Mouse (Mus musculus) ES-CJ7 (cell line): Measurements from ENCODE around the gene Ifitm1.

Source experiments
- DNase-seq: peaks from one replicate; pipeline ENCODE4 v3.0.0; 2011; ENCODE audit warnings: low read depth, low spot score

Ifitm1 gene

DNA sequence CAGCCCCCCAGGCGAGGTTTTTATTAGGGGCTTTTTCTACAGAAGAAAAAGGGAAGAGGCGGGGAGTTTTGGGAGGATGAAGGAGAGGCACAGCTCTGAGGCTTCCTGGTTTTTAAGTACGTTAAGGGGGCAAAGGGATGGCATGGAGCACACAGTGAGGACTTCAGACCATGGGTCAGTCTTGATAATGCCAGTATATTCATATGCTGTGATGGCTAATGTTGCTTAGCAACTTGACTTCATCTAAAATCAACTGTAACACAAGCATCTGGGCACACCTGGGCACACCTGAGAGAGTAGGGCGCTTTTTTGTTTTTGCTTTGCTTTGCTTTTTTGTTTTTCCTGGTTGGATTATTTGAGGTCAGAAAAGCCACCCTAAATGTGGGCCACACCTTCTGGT is at the start of gene Ifitm1:
Gene Ifitm1, plus strand, starts transcription at position 301 of the 400 bp plus-strand sequence.
- DNase-seq = no peak

DNA sequence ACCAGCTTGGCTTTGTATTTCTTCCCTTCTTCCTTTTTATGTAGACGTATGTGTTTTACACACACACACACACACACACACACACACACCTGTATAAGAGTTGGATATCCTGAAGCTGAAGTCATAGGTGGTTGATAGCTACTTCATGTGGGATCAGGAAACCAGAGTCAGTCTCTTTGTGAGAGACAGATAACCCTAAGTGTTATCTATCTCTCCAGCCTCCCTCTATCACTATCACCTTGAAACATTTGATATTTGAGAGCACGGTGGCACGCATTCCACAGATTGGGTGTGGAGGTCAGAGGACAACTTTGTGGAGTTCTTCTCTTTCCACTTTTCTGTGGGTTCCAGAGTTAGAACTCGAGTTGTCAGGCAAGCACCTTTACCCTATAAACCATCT is 47.1 kb upstream of the Ifitm1 start:
- DNase-seq = no peak

DNA sequence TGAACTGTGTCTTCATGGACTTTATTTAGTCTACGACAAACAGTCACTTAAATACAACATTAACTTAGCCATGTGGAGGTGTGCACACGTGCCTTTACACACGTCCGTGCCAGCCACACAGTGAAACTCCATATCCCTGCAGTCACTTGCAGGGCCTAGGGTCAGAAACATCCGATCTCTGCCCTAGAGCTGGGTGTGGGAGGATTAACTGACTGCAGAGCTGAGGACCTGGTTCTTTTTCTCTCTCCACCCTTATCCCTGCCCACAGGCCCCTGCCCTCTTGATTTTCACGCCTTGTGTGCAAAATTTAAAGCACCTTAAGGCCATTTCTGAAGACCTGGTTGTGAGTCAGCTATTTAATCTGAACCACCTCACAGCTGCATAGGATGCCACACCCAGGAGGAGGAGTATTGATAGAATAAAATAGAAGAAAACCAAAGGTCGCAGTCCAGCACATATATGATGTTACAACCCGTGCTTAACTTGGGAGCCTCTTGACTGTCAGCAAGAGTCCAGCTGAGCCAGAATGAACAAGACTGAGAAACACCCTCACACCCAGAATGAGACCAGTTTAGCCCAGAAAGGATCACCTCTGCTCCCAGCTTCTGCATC is 46.5 kb upstream of the Ifitm1 start, which contains the start of gene Nlrp6:
Gene Nlrp6, plus strand, starts transcription at position 485 of the 612 bp plus-strand sequence.
- no peak for DNase-seq

GRCm38 (mm10) chr7:140921225-140921975 is 45.6 kb upstream of the Ifitm1 start:
- no peak for DNase-seq

GRCm38 (mm10) chr7:140922398-140923069 is 44.5 kb upstream of the Ifitm1 start:
- DNase-seq = peak; percentile 43

DNA sequence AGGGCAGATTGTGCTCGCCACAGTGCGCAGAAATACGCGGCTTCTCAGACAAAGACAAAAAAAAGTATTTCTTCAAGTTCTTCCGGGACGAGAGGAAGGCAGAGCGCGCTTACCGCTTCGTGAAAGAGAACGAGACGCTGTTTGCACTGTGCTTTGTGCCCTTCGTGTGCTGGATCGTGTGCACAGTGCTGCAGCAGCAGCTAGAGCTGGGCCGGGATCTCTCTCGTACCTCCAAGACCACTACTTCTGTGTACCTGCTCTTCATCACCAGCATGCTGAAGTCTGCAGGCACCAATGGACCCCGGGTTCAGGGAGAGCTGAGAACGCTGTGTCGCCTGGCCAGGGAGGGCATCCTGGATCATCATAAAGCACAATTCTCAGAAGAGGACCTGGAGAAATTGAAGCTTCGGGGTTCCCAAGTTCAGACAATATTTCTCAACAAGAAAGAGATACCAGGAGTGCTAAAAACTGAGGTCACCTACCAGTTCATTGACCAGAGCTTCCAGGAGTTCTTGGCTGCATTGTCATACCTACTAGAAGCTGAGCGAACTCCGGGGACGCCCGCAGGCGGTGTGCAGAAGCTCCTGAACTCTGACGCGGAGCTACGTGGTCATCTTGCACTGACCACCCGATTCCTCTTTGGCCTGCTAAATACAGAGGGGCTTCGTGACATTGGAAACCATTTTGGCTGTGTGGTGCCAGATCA is 43.8 kb upstream of the Ifitm1 start:
- no peak for DNase-seq

GRCm38 (mm10) chr7:140927181-140927580 is 39.8 kb upstream of the Ifitm1 start:
- no peak for DNase-seq

GRCm38 (mm10) chr7:140938436-140938835 is 28.6 kb upstream of the Ifitm1 start:
- peak; percentile 87 for DNase-seq

DNA sequence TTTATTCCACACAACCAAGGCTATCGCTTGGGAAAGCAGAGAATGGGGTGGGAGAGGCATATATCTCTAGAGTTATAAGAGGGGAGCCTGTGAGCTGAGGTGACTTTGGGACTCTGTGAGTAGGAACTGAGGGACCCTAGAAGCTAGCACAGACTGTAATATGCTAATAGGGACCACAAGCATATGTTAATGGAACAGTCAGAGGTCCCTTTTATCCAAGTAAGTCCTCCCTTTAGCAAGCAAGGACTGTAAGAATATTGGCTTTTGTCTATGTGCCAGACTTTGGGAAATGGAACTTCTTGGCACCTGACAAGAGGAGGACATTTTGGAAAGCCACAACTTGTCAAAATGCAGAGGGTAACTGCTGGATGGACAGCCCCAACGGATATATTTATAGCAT is 28.1 kb upstream of the Ifitm1 start:
- peak; percentile 79 for DNase-seq

DNA sequence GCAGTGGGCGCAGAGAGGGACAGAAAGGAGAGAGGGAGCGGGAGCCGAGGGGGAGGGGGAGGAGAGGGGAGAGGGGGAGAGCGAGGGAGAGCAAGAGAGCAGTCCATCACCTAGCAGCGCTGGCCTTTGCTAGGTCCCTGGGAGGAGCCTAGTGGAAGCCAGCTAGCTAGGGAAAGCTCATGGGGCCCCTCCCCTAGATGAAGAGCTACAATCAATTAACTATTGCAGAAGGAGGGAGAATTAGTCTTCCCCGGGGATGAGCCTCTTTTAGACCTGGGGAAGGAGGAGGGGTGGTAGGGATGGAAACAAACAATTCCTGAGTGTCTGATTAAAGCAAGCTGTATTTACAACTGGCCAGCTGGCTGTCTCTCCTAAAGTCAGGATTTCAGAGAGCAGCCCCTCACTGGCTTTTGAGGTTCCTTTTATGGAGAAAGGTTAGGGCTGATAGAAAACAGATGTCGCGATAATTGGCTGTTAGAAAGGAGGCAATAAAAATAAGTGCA is 27.3 kb upstream of the Ifitm1 start:
- DNase-seq = no peak

GRCm38 (mm10) chr7:140941222-140942051 is 25.6 kb upstream of the Ifitm1 start, which contains the start of gene Pgghg:
Gene Pgghg (plus strand): TSS chr7:140941391.
- DNase-seq = peak; percentile 90

GRCm38 (mm10) chr7:140942341-140942740 is 24.7 kb upstream of the Ifitm1 start:
- DNase-seq = no peak

DNA sequence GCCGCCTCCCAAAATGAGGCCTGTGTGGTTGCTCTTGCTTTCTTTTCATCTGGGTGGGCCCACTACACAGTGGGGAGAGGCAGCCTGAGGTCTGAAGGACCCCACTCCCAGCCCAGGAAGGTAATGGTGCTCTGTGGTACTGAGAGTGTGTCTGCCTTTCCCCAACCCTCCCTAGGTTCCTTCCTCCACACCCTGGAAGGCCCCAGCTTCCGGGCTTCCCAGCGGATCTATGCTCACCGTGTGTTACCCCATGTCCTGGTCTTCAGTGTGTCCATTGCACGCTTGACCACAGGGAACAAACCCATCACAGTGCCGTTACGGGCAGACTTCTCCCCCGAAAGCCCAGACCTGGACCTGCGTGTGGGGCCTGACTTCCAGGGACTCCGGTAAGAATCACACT is 24.2 kb upstream of the Ifitm1 start:
- no peak for DNase-seq

DNA sequence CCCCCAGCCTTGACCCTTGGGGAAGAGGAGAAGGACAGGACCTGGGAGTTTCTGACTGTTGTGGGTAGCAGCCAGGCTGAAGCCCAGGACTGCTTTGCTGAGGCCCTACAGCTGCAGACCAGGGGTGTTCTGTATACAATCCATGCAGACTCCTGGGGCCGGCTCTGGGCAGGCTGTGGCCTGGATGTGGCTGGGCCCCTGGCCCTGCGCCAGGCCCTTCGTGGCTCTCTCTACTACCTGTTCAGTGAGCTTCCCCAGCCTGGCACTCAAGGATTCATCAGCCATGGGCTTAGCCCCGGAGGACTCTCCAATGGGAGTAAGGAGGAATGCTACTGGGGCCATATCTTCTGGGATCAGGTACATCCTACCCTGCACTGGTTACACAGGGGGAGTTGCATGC is 23.7 kb upstream of the Ifitm1 start:
- no peak for DNase-seq

GRCm38 (mm10) chr7:140944236-140944635 is 22.8 kb upstream of the Ifitm1 start:
- DNase-seq = no peak

DNA sequence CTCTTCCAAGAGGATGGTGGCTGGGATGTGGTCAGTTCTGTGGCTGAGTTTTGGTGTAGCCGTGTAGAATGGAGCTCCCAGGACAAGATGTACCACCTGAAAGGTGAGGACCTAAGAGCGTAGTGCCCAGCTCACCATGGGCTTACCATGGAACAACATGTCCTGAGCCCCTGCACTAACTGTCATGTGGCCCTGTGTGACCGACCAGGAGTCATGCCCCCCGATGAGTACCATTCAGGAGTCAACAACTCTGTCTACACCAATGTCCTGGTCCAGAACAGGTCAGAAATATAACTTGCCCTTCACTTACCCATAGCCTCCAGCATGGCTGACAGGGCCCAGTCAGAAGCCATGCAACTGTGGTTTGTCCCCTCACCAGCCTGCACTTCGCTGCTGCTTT is 21.8 kb upstream of the Ifitm1 start:
- no peak for DNase-seq

DNA sequence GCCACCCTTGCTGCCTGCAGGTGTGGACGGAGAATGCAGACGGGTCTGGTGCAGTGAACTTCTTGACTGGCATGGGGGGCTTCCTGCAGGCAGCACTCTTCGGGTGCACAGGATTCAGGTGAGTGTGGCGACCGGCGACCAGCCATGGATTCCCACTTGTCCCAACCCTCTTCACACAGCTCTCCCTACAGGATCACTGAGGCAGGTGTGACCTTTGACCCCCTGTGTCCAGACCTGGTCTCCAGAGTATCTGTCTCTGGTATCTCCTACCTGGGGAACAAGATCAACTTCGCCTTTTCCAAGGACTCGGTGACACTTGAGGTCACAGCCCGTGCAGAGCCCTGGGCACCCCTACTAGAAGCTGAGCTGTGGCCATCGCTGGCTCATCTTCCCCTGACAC is 20.7 kb upstream of the Ifitm1 start:
- DNase-seq = no peak

DNA sequence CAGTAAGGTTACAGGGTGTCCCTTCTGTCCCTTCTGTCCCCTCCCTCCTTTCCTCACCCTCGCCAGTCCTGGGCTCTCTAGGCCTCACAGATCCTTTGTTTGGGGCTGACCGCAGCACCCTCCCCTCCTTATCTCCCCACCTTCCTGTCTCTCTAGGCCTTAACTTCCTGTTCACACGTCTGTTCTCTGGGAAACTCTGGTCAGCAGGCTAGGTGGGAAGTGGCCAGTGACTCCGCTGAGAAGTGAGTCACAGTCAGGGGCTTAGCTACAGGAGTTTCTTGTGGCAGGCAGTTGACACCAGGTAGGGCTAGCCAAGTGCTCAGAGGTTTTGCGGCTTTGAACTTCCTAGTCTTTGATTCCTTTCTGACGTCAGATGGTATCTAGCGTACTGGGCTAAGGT is 20.0 kb upstream of the Ifitm1 start:
- DNase-seq = no peak

GRCm38 (mm10) chr7:140948161-140948560 is 18.9 kb upstream of the Ifitm1 start:
- DNase-seq = no peak

- DNase-seq = no peak
These were observed 17.8 kb upstream of the Ifitm1 start for GRCm38 (mm10) chr7:140949255-140949654.
